Mouse (Mus musculus) embryonic facial prominence, embryonic 11.5 days (tissue): Measurements from ENCODE around the gene Tcte3. TPM values are rescaled to one million over a fixed set of nuclear protein-coding genes. Genes with fewer than 3 reads are reported as not detected.
A peak's percentile ranks its signal among the peaks of the same experiment; 100 is the strongest.
"Not testable (repeated sequence)": the region's sequence is repeated elsewhere in the genome, so short reads cannot be mapped to it uniquely, and the experiment has no call there.

Experiments
- ATAC-seq: fragments of 200-750 bp; cut with Nextera tagmentation; replicated peaks from 2 replicates; pipeline ENCODE4 v1.8.0; 2017; ENCODE audit warnings: low read depth; ENCODE audit not compliant: insufficient number of reproducible peaks, low FRiP score, low TSS enrichment
- DNase-seq: peaks from one replicate; pipeline ENCODE4 v3.0.0-alpha.2; 2015; ENCODE audit warnings: low spot score
- H3K27ac ChIP-seq: fragments of 300-500 bp; sonication (generic); replicated peaks from 2 replicates; pipeline ENCODE4 v1.5.1; 2014; ENCODE audit warnings: mild to moderate bottlenecking, low read depth, low read length, control low read depth
- H3K27me3 ChIP-seq: fragments of 300-500 bp; sonication (generic); 2 replicates; pipeline ENCODE4 v1.6.1; 2014; ENCODE audit warnings: mild to moderate bottlenecking, low read length, moderate library complexity, mixed read lengths; ENCODE audit not compliant: control insufficient read depth, insufficient read depth
- H3K36me3 ChIP-seq: fragments of 300-500 bp; sonication (generic); replicated peaks from 2 replicates; pipeline ENCODE4 v1.6.1; 2014; ENCODE audit warnings: low read depth, mild to moderate bottlenecking, low read length, moderate library complexity, mixed read lengths; ENCODE audit not compliant: control insufficient read depth, insufficient read depth
- H3K4me1 ChIP-seq: fragments of 300-500 bp; sonication (generic); 2 replicates; pipeline ENCODE4 v1.6.1; 2014; ENCODE audit warnings: low read length, mixed read lengths; ENCODE audit not compliant: control insufficient read depth, insufficient read depth
- H3K4me2 ChIP-seq: fragments of 300-500 bp; sonication (generic); 2 replicates; pipeline ENCODE4 v1.6.1; 2014; ENCODE audit warnings: low read depth, mild to moderate bottlenecking, control low read depth, low read length, moderate library complexity
- H3K4me3 ChIP-seq: fragments of 300-500 bp; sonication (generic); 2 replicates; pipeline ENCODE4 v1.5.1; 2014; ENCODE audit warnings: low read depth, low read length, control low read depth
- H3K9ac ChIP-seq: fragments of 300-500 bp; sonication (generic); replicated peaks from 2 replicates; pipeline ENCODE4 v1.6.1; 2014; ENCODE audit warnings: mild to moderate bottlenecking, control low read depth, low read length
- H3K9me3 ChIP-seq: fragments of 300-500 bp; sonication (generic); replicated peaks from 2 replicates; pipeline ENCODE4 v1.6.1; 2016; ENCODE audit warnings: mild to moderate bottlenecking, low read length, inconsistent platforms, mixed read lengths; ENCODE audit not compliant: control insufficient read depth
- WGBS: fragments of 180-500 bp; shearing (Covaris S2); extraction: QIAGEN DNeasy Blood & Tissue Kit; methylation state at CpG from one replicate; pipeline ENCODE4 v1.1.7; 2014; 5-methylcytosine and 5-hydroxymethylcytosine counted together
- polyA plus RNA-seq: library from polyadenylated mRNA; unstranded; fragments of >200 nt; fragmentation: Nextera tagmentation; extraction: Ambion mirVana; gene quantifications from 2 replicates; pipeline ENCODE4 v1.2.1, GENCODE M21; 2014

The Tcte3 gene
- polyA plus RNA-seq, 1 experiment from 2014 or later: 0.52 TPM

GRCm38 (mm10) chr17:15024502-15025193, 16.6 kb downstream of the Tcte3 start:
- DNase-seq, H3K27ac ChIP-seq, H3K27me3 ChIP-seq, H3K9me3 ChIP-seq, H3K4me2 ChIP-seq, H3K4me1 ChIP-seq, H3K9ac ChIP-seq, H3K4me3 ChIP-seq, H3K36me3 ChIP-seq: not testable (repeated sequence)
- ATAC-seq: peak; percentile 88
- no CpG with 5 or more reads among the region's 48 CpGs for WGBS

- peak; percentile 40 for ATAC-seq
- not testable (repeated sequence) for H3K9me3 ChIP-seq, H3K27me3 ChIP-seq, DNase-seq, H3K4me3 ChIP-seq, H3K9ac ChIP-seq, H3K4me2 ChIP-seq, H3K27ac ChIP-seq, H3K36me3 ChIP-seq, H3K4me1 ChIP-seq
- WGBS: no CpG with 5 or more reads among the region's 97 CpGs
These were observed 17.3 kb downstream of the Tcte3 start for GRCm38 (mm10) chr17:15023878-15024492.

GRCm38 (mm10) chr17:15021503-15022220, 19.6 kb downstream of the Tcte3 start:
- DNase-seq, H3K27me3 ChIP-seq, H3K4me2 ChIP-seq, H3K27ac ChIP-seq, H3K9ac ChIP-seq, ATAC-seq, H3K4me3 ChIP-seq, H3K36me3 ChIP-seq, H3K4me1 ChIP-seq, H3K9me3 ChIP-seq: not testable (repeated sequence)
- 72% methylated on average over 3 of the region's 3 CpGs for WGBS

GRCm38 (mm10) chr17:15009706-15010413, 31.4 kb downstream of the Tcte3 start, which contains the start of gene Gm3435:
Gene Gm3435, plus strand, starts transcription at chr17:15010176.
- ATAC-seq: peak; percentile 97
- not testable (repeated sequence) for H3K4me2 ChIP-seq

GRCm38 (mm10) chr17:15009088-15009487, 32.2 kb downstream of the Tcte3 start:
- not testable (repeated sequence) for H3K9ac ChIP-seq, H3K4me3 ChIP-seq, H3K4me1 ChIP-seq, DNase-seq, H3K36me3 ChIP-seq, H3K4me2 ChIP-seq, ATAC-seq, H3K27ac ChIP-seq, H3K27me3 ChIP-seq, H3K9me3 ChIP-seq
- no CpG with 5 or more reads among the region's 3 CpGs for WGBS

More at GRCm38 (mm10) chr17:15009706-15010413, 31.4 kb downstream of the Tcte3 start, which contains the start of gene Gm3435:
- not testable (repeated sequence) for H3K9me3 ChIP-seq, H3K27me3 ChIP-seq, H3K9ac ChIP-seq, H3K36me3 ChIP-seq, H3K4me3 ChIP-seq, H3K27ac ChIP-seq, H3K4me1 ChIP-seq, DNase-seq
- no CpG with 5 or more reads among the region's 60 CpGs for WGBS

- not testable (repeated sequence) for H3K9ac ChIP-seq, H3K4me3 ChIP-seq, H3K9me3 ChIP-seq, H3K27me3 ChIP-seq, DNase-seq, H3K27ac ChIP-seq, H3K4me1 ChIP-seq, ATAC-seq, H3K36me3 ChIP-seq, H3K4me2 ChIP-seq
- no CpG with 5 or more reads among the region's 4 CpGs for WGBS
These were observed 41.2 kb downstream of the Tcte3 start for GRCm38 (mm10) chr17:15000047-15000446.

GRCm38 (mm10) chr17:14994140-14994539, 47.1 kb downstream of the Tcte3 start:
- not testable (repeated sequence) for H3K4me2 ChIP-seq, H3K27ac ChIP-seq, H3K4me1 ChIP-seq, ATAC-seq, H3K9ac ChIP-seq, H3K9me3 ChIP-seq, DNase-seq, H3K4me3 ChIP-seq, H3K36me3 ChIP-seq, H3K27me3 ChIP-seq
- no CpG with 5 or more reads among the region's 5 CpGs for WGBS
